Mouse (Mus musculus): ENCODE measurements at regions not wholly inside any gene's neighbourhood (a gene's known extent, or its start where the extent isn't known, plus 50 kb on each side); places are given as distances from the start of the nearest gene placed in this dataset.

- TF ChIP-seq POLR2A (IDR thresholded peaks at IDR 0.05; ENCODE audit: borderline replicate concordance, extremely low read depth, low read depth, low read length) (no peak), CTCF (IDR thresholded peaks at IDR 0.05; ENCODE audit: insufficient read depth, low read length) (no peak)
These were observed 114.7 kb downstream of the Kctd12 start for GRCm38 (mm10) chr14:102867697-102868096.
